Mouse (Mus musculus) thymus, postnatal 25 days (tissue): ENCODE measurements at regions not wholly inside any gene's neighbourhood (a gene's known extent, or its start where the extent isn't known, plus 50 kb on each side); places are given as distances from the start of the nearest gene placed in this dataset.

Source experiments
- DNase-seq: peaks from one replicate; pipeline ENCODE4 v3.0.0; 2022

GRCm38 (mm10) chr12:68871259-68871658 is 287.7 kb downstream of the Rps29 start:
- no peak for DNase-seq

- DNase-seq = no peak
Measured at GRCm38 (mm10) chr12:68862991-68863356, 296.0 kb downstream of the Rps29 start.

- DNase-seq = no peak
Measured at GRCm38 (mm10) chr12:68862313-68862990, 296.5 kb downstream of the Rps29 start.

- DNase-seq = no peak
Measured at GRCm38 (mm10) chr12:68860332-68860731, 298.7 kb downstream of the Rps29 start.

- no peak for DNase-seq
Measured at GRCm38 (mm10) chr12:68849616-68850140, 309.3 kb downstream of the Rps29 start.

- no peak for DNase-seq
Measured at GRCm38 (mm10) chr12:68840815-68841214, 318.2 kb downstream of the Rps29 start.

GRCm38 (mm10) chr12:68840156-68840555 is 318.8 kb downstream of the Rps29 start:
- DNase-seq = no peak

GRCm38 (mm10) chr12:68836023-68836422 is 323.0 kb downstream of the Rps29 start:
- DNase-seq = no peak

GRCm38 (mm10) chr12:68833914-68834313 is 325.1 kb downstream of the Rps29 start:
- no peak for DNase-seq

- DNase-seq = no peak
Measured at GRCm38 (mm10) chr12:68829404-68829803, 329.6 kb downstream of the Rps29 start.

- DNase-seq = no peak
Measured at GRCm38 (mm10) chr12:68827549-68828249, 331.3 kb downstream of the Rps29 start.

GRCm38 (mm10) chr12:68794396-68794795 is 364.6 kb downstream of the Rps29 start:
- DNase-seq = no peak

GRCm38 (mm10) chr12:68783636-68784035 is 375.4 kb downstream of the Rps29 start:
- DNase-seq = no peak

GRCm38 (mm10) chr12:68775503-68775902 is 383.5 kb downstream of the Rps29 start:
- no peak for DNase-seq

GRCm38 (mm10) chr12:68774800-68775199 is 384.2 kb downstream of the Rps29 start:
- no peak for DNase-seq

GRCm38 (mm10) chr12:68758263-68759020 is 400.5 kb downstream of the Rps29 start:
- DNase-seq = no peak

GRCm38 (mm10) chr12:68728882-68729281 is 430.1 kb downstream of the Rps29 start:
- no peak for DNase-seq

- DNase-seq = no peak
Measured at GRCm38 (mm10) chr12:68718946-68719345, 440.0 kb downstream of the Rps29 start.

- no peak for DNase-seq
Measured at GRCm38 (mm10) chr12:68694275-68695267, 464.4 kb downstream of the Rps29 start.

- DNase-seq = no peak
Measured at GRCm38 (mm10) chr12:68688262-68688661, 470.7 kb downstream of the Rps29 start.

- DNase-seq = no peak
Measured at GRCm38 (mm10) chr12:68683897-68684296, 475.1 kb downstream of the Rps29 start.

- DNase-seq = no peak
Measured at GRCm38 (mm10) chr12:68683176-68683575, 475.8 kb downstream of the Rps29 start.
